21 mouse cellular contexts compared by ENCODE assay signal in the genomic region with DNA sequence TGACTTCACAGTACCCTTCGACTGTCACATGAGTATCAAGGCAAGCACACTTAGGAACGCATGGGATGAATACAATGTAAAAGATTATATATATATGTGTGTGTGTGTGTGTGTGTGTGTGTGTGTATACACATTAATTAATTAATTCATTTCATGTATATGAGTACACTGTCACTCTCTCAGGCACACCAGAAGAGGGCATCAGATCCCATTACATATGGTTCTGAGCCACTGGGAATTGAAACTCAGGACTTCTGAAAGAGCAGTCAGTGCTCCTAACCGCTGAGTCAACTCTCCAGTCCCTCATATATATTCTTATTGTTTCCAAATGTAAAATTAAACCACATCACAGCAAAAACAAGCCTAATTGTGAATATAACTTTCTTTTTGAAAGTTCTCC.
DNase-seq lines count a peak whose midpoint lies in the region; ATAC-seq and TF ChIP-seq lines count a peak whose summit lies in the region.
"Had no signal": no experiment of that assay in that cellular context is flagged by ENCODE, and none has a peak within 500 bp of the region (broad histone marks: within the 10 kb centered on the region; RNA-seq: fewer than 3 reads in every experiment).

No protein-coding gene starts in this region.

- H3K27me3 ChIP-seq in Patski, result no peaks in the 10 kb centered on the region
- H3K27me3 ChIP-seq: kidney, embryonic 15.5 days; midbrain, embryonic 12.5 days; neural tube, embryonic 15.5 days; stomach, embryonic 15.5 days had no signal

- POLR2A ChIA-PET in Patski (lab: Charles Lee), result no interaction called here

- peak; percentile 43 for DNase-seq in heart, adult 11 months
- DNase-seq in heart, postnatal 10 days, result no peak
- DNase-seq in left cerebral cortex, adult 2 months (ENCODE audit: extremely low spot score in 1 of 2, low spot score in 2 of 2), result no peak
- DNase-seq in left cerebral cortex, postnatal 14 days (ENCODE audit: low spot score in 2 of 2), result no peak
- DNase-seq in A20 (ENCODE audit: low read depth, low spot score) (peak; percentile 33), Patski (ENCODE audit: low read depth, low spot score) (no peak)
- DNase-seq in spleen, adult 18-20 months, result no peak
- DNase-seq: adrenal gland, postnatal 14 days; B cell, adult 2 months; cerebellum, adult 11-12 months; cerebellum, postnatal 36 days; gastrocnemius, postnatal 10 days; layer of hippocampus, postnatal 36 days; left cerebral cortex, postnatal 4 days; liver had no signal

- TF ChIP-seq CTCF in left cerebral cortex, adult 2 months (IDR thresholded peaks at IDR 0.05), result peak; percentile 33
- peak; percentile 38 for TF ChIP-seq CTCF in Patski (IDR thresholded peaks at IDR 0.05)

- no peak overlapping the region for H3K27ac ChIP-seq in left cerebral cortex, adult 2 months
- H3K27ac ChIP-seq: forebrain, embryonic 10.5 days; kidney, embryonic 15.5 days; midbrain, embryonic 12.5 days; neural tube, embryonic 15.5 days; stomach, embryonic 15.5 days had no signal

- no peak overlapping the region for H3K4me3 ChIP-seq in left cerebral cortex, adult 2 months
- H3K4me3 ChIP-seq: forebrain, embryonic 10.5 days; kidney, embryonic 15.5 days; midbrain, embryonic 12.5 days; neural tube, embryonic 15.5 days; stomach, embryonic 15.5 days had no signal

- in situ Hi-C loops in Patski (cut with MboI; ENCODE audit: low pct_unique_long_range_greater_than_20kb), result loop anchor here (25.0 kb wide), 1 partner anchor 411 kb away; no protein-coding TSS in a partner anchor

- ATAC-seq in Patski, result no peak
- ATAC-seq: inflammation-experienced regulatory T-cells, adult 6 months had no signal

- intact Hi-C loops in heart, postnatal 10 days (cut with DNase I), result loop anchor here (5.0 to 10.0 kb wide), 2 partner anchors 409 to 521 kb away; no protein-coding TSS in a partner anchor
- intact Hi-C loops in left cerebral cortex, adult 2 months (cut with DNase I), result loop anchor here (5.0 kb wide), 2 partner anchors 426 to 521 kb away; no protein-coding TSS in a partner anchor
- intact Hi-C loops in left cerebral cortex, postnatal 14 days (cut with DNase I), result loop anchor here (10.0 kb wide), 1 partner anchor 409 kb away; no protein-coding TSS in a partner anchor

- CTCF ChIA-PET in Patski (lab: Charles Lee), result no interaction called here

Comparison
In these comparisons a context has a peak if more than half of its experiments do, and no peak if none do; other contexts are left out.
1. DNase-seq: peak in heart, adult 11 months (single experiment) and A20 (single experiment); none in heart, postnatal 10 days (0 of 2), left cerebral cortex, adult 2 months (0 of 2), left cerebral cortex, postnatal 14 days (0 of 2), Patski (single experiment) and spleen, adult 18-20 months (0 of 2).